Comparison of ENCODE assay signal across 8 mouse cellular contexts in the genomic region with DNA sequence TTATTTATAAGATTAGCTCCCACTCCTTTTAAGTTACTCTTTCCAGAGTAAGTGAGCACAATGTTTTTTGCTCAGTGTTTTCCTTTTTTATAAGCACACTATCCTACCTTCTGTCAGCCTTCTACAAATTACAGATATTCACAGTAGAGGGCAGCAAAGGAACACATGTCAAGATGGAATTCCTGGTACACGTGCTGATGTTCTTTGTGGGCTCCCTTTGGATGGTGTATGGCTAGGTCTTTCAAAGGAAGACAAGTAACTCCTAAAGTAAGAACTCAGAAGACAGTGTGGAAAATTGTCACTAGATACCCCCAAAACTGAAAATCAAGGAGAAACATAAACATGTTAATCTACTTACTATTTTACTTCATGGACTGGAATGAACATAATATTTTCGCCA. TPM values are rescaled to one million over a fixed set of nuclear protein-coding genes. Genes with fewer than 3 reads are reported as not detected.
DNase-seq lines count a peak whose midpoint lies in the region; ATAC-seq and TF ChIP-seq lines count a peak whose summit lies in the region.

No protein-coding gene starts in this region.

- H3K4me3 ChIP-seq in embryonic facial prominence, embryonic 11.5 days (ENCODE audit: low read depth, low read length) = no peak overlapping the region
- H3K4me3 ChIP-seq in embryonic facial prominence, embryonic 10.5 days = no peak overlapping the region
- no peak overlapping the region for H3K4me3 ChIP-seq in liver, postnatal 0 days (ENCODE audit: low read depth, low read length)
- H3K4me3 ChIP-seq in embryonic facial prominence, embryonic 14.5 days (ENCODE audit: low read depth, low read length) = no peak overlapping the region
- H3K4me3 ChIP-seq in midbrain, postnatal 0 days (ENCODE audit: low read depth, low read length) = no peak overlapping the region

- intact Hi-C loops in heart, postnatal 36 days (cut with DNase I) = loop anchor here (2.0 kb wide), 1 partner anchor 1341 kb away; no protein-coding TSS in a partner anchor

- no peaks in the 10 kb centered on the region for H3K9me3 ChIP-seq in embryonic facial prominence, embryonic 11.5 days (replicated peaks; ENCODE audit: control insufficient read depth, low read length)
- H3K9me3 ChIP-seq in embryonic facial prominence, embryonic 10.5 days = no peaks in the 10 kb centered on the region
- H3K9me3 ChIP-seq in liver, postnatal 0 days (ENCODE audit: low read length) = no peaks in the 10 kb centered on the region
- no peaks in the 10 kb centered on the region for H3K9me3 ChIP-seq in embryonic facial prominence, embryonic 14.5 days (ENCODE audit: control insufficient read depth, low read length)
- no peaks in the 10 kb centered on the region for H3K9me3 ChIP-seq in midbrain, postnatal 0 days (ENCODE audit: low read length)

- peak; percentile 65 for DNase-seq in embryonic facial prominence, embryonic 11.5 days (ENCODE audit: low spot score)
- DNase-seq in embryonic facial prominence, embryonic 10.5 days (ENCODE audit: low spot score) = no peak
- DNase-seq in liver, postnatal 0 days = no peak
- no peak for DNase-seq in liver
- DNase-seq in embryonic facial prominence, embryonic 14.5 days (ENCODE audit: low spot score) = peak; percentile 59
- DNase-seq in midbrain, postnatal 0 days (ENCODE audit: low spot score) = peak; percentile 81
- DNase-seq in heart, postnatal 36 days = no peak
- no peak for DNase-seq in testis, postnatal 10 days (ENCODE audit: low spot score)

- ATAC-seq in embryonic facial prominence, embryonic 11.5 days (replicated peaks; ENCODE audit: insufficient number of reproducible peaks, low FRiP score, low TSS enrichment, low read depth) = no peak
- no peak for ATAC-seq in liver, postnatal 0 days
- ATAC-seq in embryonic facial prominence, embryonic 14.5 days (ENCODE audit: low read depth) = no peak
- 0 out of 2 replicates have a peak, but pooled peaks have one; percentile 41 for ATAC-seq in midbrain, postnatal 0 days (ENCODE audit: low FRiP score)

- H3K4me2 ChIP-seq in embryonic facial prominence, embryonic 11.5 days (ENCODE audit: low read depth, low read length) = no peak overlapping the region
- H3K4me2 ChIP-seq in liver, postnatal 0 days (ENCODE audit: low read depth, low read length) = no peak overlapping the region
- H3K4me2 ChIP-seq in embryonic facial prominence, embryonic 14.5 days (ENCODE audit: low read depth, low read length) = no peak overlapping the region
- no peak overlapping the region for H3K4me2 ChIP-seq in midbrain, postnatal 0 days (ENCODE audit: low read depth, low read length, poor library complexity, severe bottlenecking)

- TF ChIP-seq CTCF in liver, postnatal 0 days (IDR thresholded peaks at IDR 0.05; ENCODE audit: low read depth) = peak; percentile 65
- TF ChIP-seq CTCF in midbrain, postnatal 0 days (IDR thresholded peaks at IDR 0.05) = peak; percentile 86

- no peak overlapping the region for H3K27ac ChIP-seq in embryonic facial prominence, embryonic 11.5 days (replicated peaks; ENCODE audit: low read depth, low read length)
- no peak overlapping the region for H3K27ac ChIP-seq in embryonic facial prominence, embryonic 10.5 days (replicated peaks)
- no peak overlapping the region for H3K27ac ChIP-seq in liver, postnatal 0 days (ENCODE audit: low read depth)
- no peak overlapping the region for H3K27ac ChIP-seq in embryonic facial prominence, embryonic 14.5 days (replicated peaks; ENCODE audit: low read depth, low read length)
- H3K27ac ChIP-seq in midbrain, postnatal 0 days (ENCODE audit: low read depth, low read length) = no peak overlapping the region

- no peak overlapping the region for H3K9ac ChIP-seq in embryonic facial prominence, embryonic 11.5 days (replicated peaks; ENCODE audit: low read length)
- H3K9ac ChIP-seq in liver, postnatal 0 days (replicated peaks) = no peak overlapping the region
- no peak overlapping the region for H3K9ac ChIP-seq in embryonic facial prominence, embryonic 14.5 days (ENCODE audit: low read depth, low read length)
- no peak overlapping the region for H3K9ac ChIP-seq in midbrain, postnatal 0 days (replicated peaks; ENCODE audit: low read length, poor library complexity, severe bottlenecking)

- no peaks in the 10 kb centered on the region for H3K36me3 ChIP-seq in embryonic facial prominence, embryonic 11.5 days (replicated peaks; ENCODE audit: control insufficient read depth, insufficient read depth, low read depth, low read length)
- H3K36me3 ChIP-seq in embryonic facial prominence, embryonic 10.5 days (replicated peaks) = no peaks in the 10 kb centered on the region
- no peaks in the 10 kb centered on the region for H3K36me3 ChIP-seq in liver, postnatal 0 days (replicated peaks; ENCODE audit: insufficient read depth, low read length)
- no peaks in the 10 kb centered on the region for H3K36me3 ChIP-seq in embryonic facial prominence, embryonic 14.5 days (ENCODE audit: control insufficient read depth, insufficient read depth, low read length)
- no peaks in the 10 kb centered on the region for H3K36me3 ChIP-seq in midbrain, postnatal 0 days (ENCODE audit: insufficient read depth, low read length)

- H3K4me1 ChIP-seq in embryonic facial prominence, embryonic 11.5 days (ENCODE audit: control insufficient read depth, insufficient read depth, low read length) = no peaks in the 10 kb centered on the region
- H3K4me1 ChIP-seq in embryonic facial prominence, embryonic 10.5 days = no peaks in the 10 kb centered on the region
- no peaks in the 10 kb centered on the region for H3K4me1 ChIP-seq in liver, postnatal 0 days (ENCODE audit: insufficient read depth)
- H3K4me1 ChIP-seq in embryonic facial prominence, embryonic 14.5 days (ENCODE audit: control insufficient read depth, insufficient read depth, low read length) = no peaks in the 10 kb centered on the region
- H3K4me1 ChIP-seq in midbrain, postnatal 0 days (ENCODE audit: insufficient read depth, low read length) = no peaks in the 10 kb centered on the region

- WGBS in embryonic facial prominence, embryonic 11.5 days = 46% methylated on average over 2 of the region's 2 CpGs
- WGBS in embryonic facial prominence, embryonic 10.5 days = 49% methylated on average over 2 of the region's 2 CpGs
- 38% methylated on average over 2 of the region's 2 CpGs for WGBS in liver, postnatal 0 days (ENCODE audit: insufficient replicate concordance)
- WGBS in embryonic facial prominence, embryonic 14.5 days = 47% methylated on average over 2 of the region's 2 CpGs
- WGBS in midbrain, postnatal 0 days = 50% methylated on average over 2 of the region's 2 CpGs

- no peak for TF ChIP-seq EP300 in liver, postnatal 0 days (IDR thresholded peaks at IDR 0.05; ENCODE audit: low read depth)

- no peaks in the 10 kb centered on the region for H3K27me3 ChIP-seq in embryonic facial prominence, embryonic 11.5 days (ENCODE audit: control insufficient read depth, insufficient read depth, low read length)
- H3K27me3 ChIP-seq in embryonic facial prominence, embryonic 10.5 days (replicated peaks; ENCODE audit: low read depth, poor library complexity, severe bottlenecking) = no peaks in the 10 kb centered on the region
- H3K27me3 ChIP-seq in liver, postnatal 0 days (ENCODE audit: insufficient read depth, low read length) = no peaks in the 10 kb centered on the region
- H3K27me3 ChIP-seq in embryonic facial prominence, embryonic 14.5 days (replicated peaks; ENCODE audit: control insufficient read depth, insufficient read depth, low read length) = no peaks in the 10 kb centered on the region
- H3K27me3 ChIP-seq in midbrain, postnatal 0 days (ENCODE audit: insufficient read depth, low read length) = no peaks in the 10 kb centered on the region

RNA-seq across cellular contexts. Expression of a gene that starts 19.9 kb away (rescaled TPM):
- 8.0 and 8.6 TPM in 2 replicates for polyA plus RNA-seq in embryonic facial prominence, embryonic 11.5 days (2014; fragmentation: Nextera tagmentation; extraction: Ambion mirVana)
- 5.2 and 5.6 TPM in 2 replicates for polyA plus RNA-seq in embryonic facial prominence, embryonic 10.5 days (2016; fragmentation: Nextera tagmentation; extraction: Ambion mirVana)
- polyA plus RNA-seq in liver, postnatal 0 days (2015; fragmentation: Nextera tagmentation; extraction: Ambion mirVana) = 7.4 and 8.0 TPM in 2 replicates
- 8.2 and 10.6 TPM in 2 replicates for polyA plus RNA-seq in embryonic facial prominence, embryonic 14.5 days (2014; fragmentation: Nextera tagmentation; extraction: Ambion mirVana)
- 4.4 and 5.1 TPM in 2 replicates for total RNA-seq in midbrain, postnatal 0 days (2014; rRNA removed)
- polyA plus RNA-seq in midbrain, postnatal 0 days (2015; fragmentation: Nextera tagmentation; extraction: Ambion mirVana) = 6.0 and 6.2 TPM in 2 replicates
- 1 to 10 TPM; 2.8 to 2.9 TPM for total RNA-seq in heart, postnatal 36 days (2021)

Comparison
In these comparisons a context has a peak if more than half of its experiments do, and no peak if none do; other contexts are left out.
1. DNase-seq: peak in embryonic facial prominence, embryonic 11.5 days (single experiment), embryonic facial prominence, embryonic 14.5 days (single experiment) and midbrain, postnatal 0 days (single experiment); none in embryonic facial prominence, embryonic 10.5 days (single experiment), liver, postnatal 0 days (single experiment), liver (single experiment), heart, postnatal 36 days (0 of 2) and testis, postnatal 10 days (single experiment).